11 mouse cellular contexts compared by ENCODE assay signal in genomic region chr2:149542837-149543236, GRCm38 (mm10).
"Had no signal": no experiment of that assay in that cellular context is flagged by ENCODE, and none has a peak within 500 bp of the region (broad histone marks: within the 10 kb centered on the region; RNA-seq: fewer than 3 reads in every experiment).

No protein-coding gene starts in this region.

- ATAC-seq: inflammation-experienced regulatory T-cells, adult 6 months; intestine, embryonic 16.5 days; liver, postnatal 0 days; lung, postnatal 0 days; midbrain, embryonic 15.5 days had no signal

- DNase-seq: kidney, adult 18-20 months; kidney, adult 9 months; kidney, postnatal 14 days; kidney, postnatal 4 days; liver, postnatal 0 days; lung, embryonic 14.5 days; thymus, postnatal 25 days had no signal
